Mouse (Mus musculus): ENCODE results near the gene Sgsm3.

DNA sequence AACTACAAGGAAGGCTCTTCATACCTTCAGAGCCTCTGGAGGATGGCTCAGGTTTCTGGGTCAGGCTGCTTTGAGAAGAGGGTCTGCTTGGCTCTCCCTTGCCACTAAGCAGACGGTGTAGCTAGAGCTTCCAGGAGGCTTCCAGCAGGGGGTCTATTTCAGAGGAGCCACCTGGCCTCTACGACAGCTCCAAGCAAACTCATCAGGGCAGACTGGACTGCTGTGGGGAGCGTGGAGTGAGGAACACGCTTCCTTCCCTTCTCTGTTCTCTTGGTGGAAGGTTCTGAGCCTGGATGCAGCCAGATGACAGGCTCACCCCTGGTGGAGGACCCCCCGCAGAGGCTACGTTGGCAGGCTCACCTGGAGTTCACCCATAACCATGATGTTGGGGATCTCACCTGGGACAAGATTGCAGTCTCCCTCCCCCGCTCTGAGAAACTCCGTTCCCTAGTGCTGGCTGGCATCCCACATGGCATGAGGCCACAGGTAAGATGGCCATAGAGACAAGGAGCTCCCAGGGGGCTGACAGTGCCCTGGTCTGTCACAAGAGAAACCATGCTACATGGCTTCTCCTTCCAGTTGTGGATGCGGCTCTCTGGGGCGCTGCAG lies 28.7 kb downstream of the Sgsm3 start:
- no peak for TF ChIP-seq CTCF (IDR thresholded peaks at IDR 0.05; ENCODE audit: low read depth)
- TF ChIP-seq EP300 (IDR thresholded peaks at IDR 0.05; ENCODE audit: low read depth) = no peak

All from liver, embryonic 14.5 days (tissue).